Mouse (Mus musculus) spleen, adult 2 months (tissue): ENCODE results near the gene Tcf7l1. TPM values are rescaled to one million over a fixed set of nuclear protein-coding genes. Genes with fewer than 3 reads are reported as not detected.

Experiments
- DNase-seq, 2 experiments: peaks; one replicate each; pipeline versions ENCODE4 v3.0.0 to v3.0.0-alpha.2; 2012 to 2021; ENCODE audit warnings: low spot score in 2 of 2, low read depth in 1 of 2
- H3K27ac ChIP-seq: fragments of 200-500 bp; 2 replicates; pipeline ENCODE4 v1.5.1; 2012; ENCODE audit warnings: low read length, inconsistent platforms; ENCODE audit not compliant: insufficient read depth
- H3K27me3 ChIP-seq: fragments of 200-500 bp; 2 replicates; pipeline ENCODE4 v1.6.1; 2012; ENCODE audit warnings: mild to moderate bottlenecking, moderate library complexity, low read length, inconsistent platforms; ENCODE audit not compliant: control insufficient read depth, insufficient read depth
- H3K36me3 ChIP-seq: fragments of 200-500 bp; 2 replicates; pipeline ENCODE4 v1.6.1; 2012; ENCODE audit warnings: mild to moderate bottlenecking, low read length, inconsistent platforms; ENCODE audit not compliant: control insufficient read depth, insufficient read depth
- H3K4me1 ChIP-seq: fragments of 200-500 bp; 2 replicates; pipeline ENCODE4 v1.6.1; 2011; ENCODE audit warnings: inconsistent platforms; ENCODE audit not compliant: control insufficient read depth, insufficient read depth, insufficient read length
- H3K4me3 ChIP-seq: fragments of 200-500 bp; 2 replicates; pipeline ENCODE4 v1.5.1; 2011; ENCODE audit warnings: mild to moderate bottlenecking, inconsistent platforms; ENCODE audit not compliant: insufficient read depth, insufficient read length; ENCODE audit errors: extremely low read depth
- CTCF ChIP-seq: fragments of 200-500 bp; IDR thresholded peaks from 2 replicates; pipeline ENCODE4 v1.5.1; 2011; ENCODE audit warnings: mild to moderate bottlenecking, inconsistent platforms; ENCODE audit not compliant: insufficient read depth, insufficient read length, insufficient replicate concordance; ENCODE audit errors: extremely low read depth
- POLR2A ChIP-seq: fragments of 200-500 bp; IDR thresholded peaks from 2 replicates; pipeline ENCODE4 v1.6.1; 2011; ENCODE audit warnings: low read depth, low read length, inconsistent platforms
- WGBS: fragments of 180-500 bp; shearing (Covaris S2); methylation state at CpG from one replicate; pipeline ENCODE4 v1.1.7; 2018; 5-methylcytosine and 5-hydroxymethylcytosine counted together
- polyA plus RNA-seq: library from polyadenylated mRNA; depleted of rRNA; stranded (reverse); fragments of >200 nt; gene quantifications from 2 replicates; pipeline ENCODE4 v1.2.3, GENCODE M21; 2012

Tcf7l1 gene
- polyA plus RNA-seq, 1 experiment: 10.5 TPM

DNA sequence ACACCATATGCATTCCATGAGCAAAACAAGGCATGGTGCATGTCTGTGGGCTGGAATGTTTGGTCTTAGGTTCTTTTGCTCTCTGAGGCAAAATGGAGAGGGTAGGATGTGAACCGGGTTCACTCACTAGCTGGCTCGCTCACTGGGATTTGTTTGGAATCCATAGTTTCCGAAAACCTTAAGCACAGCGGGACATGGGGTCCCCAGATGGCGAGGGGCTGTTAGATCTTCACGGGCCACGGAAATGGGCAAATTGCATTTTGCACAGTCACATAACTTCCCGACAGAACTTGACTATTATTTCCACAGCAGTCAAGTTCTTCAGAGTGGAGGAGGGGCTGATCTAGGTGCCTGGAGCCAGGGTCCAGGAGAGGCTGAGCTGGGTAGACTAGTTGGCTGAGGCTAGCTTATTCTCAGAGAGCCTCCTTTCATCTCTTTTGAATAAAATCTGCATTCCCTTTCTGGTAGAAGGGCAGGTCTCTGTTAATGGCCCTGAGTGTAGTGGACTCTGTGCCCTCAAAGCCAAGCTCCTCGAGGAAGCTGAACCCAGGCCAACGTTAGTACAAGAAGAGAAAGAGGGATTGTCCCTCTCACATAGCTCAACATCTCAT, 78.1 kb downstream of the Tcf7l1 start:
- H3K27ac ChIP-seq: no peak overlapping the region
- no peaks in the 10 kb centered on the region; the same call in 1 of the 2 replicates for H3K27me3 ChIP-seq
- 75% methylated on average over 10 of the region's 10 CpGs for WGBS
- no peaks in the 10 kb centered on the region for H3K4me1 ChIP-seq
- DNase-seq: no peak
- H3K36me3 ChIP-seq: no peaks in the 10 kb centered on the region
- no peak overlapping the region for H3K4me3 ChIP-seq
- TF ChIP-seq POLR2A (no peak), CTCF (no peak)

DNA sequence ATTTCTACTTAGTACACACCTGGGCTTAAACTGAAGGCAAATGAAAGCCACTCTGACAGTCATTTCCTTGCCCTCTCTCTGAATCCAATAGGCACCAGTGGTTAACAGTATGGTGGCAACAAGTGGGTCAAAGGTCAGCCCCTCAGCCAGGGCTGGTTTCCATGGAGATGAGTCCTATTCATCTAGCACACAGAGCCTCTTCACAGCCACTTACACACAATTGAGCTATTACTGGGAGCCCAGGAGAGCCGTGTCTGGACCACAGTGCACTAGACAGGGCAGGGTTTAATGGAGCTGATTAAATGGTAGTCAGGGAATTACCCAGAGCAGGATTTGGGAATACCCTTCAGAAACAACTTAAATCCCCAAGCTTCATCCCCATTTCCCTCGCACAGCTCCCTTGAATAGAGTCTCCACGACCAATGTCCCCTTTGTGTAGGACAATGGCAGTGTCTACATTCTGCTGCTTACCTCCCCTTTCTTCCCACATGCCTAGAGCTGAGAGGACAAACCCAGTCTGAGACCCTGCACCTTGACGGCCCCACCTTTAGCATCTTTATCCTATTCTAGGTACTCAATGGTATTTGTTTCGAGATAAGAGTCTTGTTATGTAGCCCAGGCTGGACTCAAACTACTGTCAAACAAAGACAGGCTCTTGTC, 89.5 kb downstream of the Tcf7l1 start:
- 89% methylated on average over 5 of the region's 5 CpGs for WGBS
- Histone ChIP-seq H3K27ac (no peak overlapping the region), H3K36me3 (no peaks in the 10 kb centered on the region), H3K4me3 (no peak overlapping the region), H3K27me3 (no peaks in the 10 kb centered on the region), H3K4me1 (no peaks in the 10 kb centered on the region)
- TF ChIP-seq POLR2A (no peak), CTCF (no peak)
- DNase-seq: no peak

DNA sequence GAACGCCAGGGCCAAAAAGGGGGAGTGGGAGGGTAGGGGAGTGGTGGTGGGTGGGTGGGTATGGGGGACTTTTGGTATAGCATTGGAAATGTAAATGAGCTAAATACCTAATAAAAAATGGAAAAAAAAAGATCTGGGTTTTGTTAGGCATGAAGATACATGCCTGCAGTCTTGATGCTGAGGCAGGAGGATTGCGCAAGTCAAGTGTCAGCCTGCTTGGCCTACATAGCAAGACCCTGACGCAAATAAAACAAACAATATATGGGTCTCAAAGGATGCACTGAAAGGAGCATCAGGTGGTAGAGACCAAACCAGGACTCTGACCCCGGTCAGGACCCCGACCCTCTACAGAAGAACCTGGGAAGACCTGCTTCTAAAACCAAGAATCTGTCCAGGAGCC, 90.5 kb downstream of the Tcf7l1 start:
- no peak for DNase-seq
- Histone ChIP-seq H3K4me3 (no peak overlapping the region), H3K4me1 (no peaks in the 10 kb centered on the region), H3K27me3 (no peaks in the 10 kb centered on the region), H3K27ac (no peak overlapping the region), H3K36me3 (no peaks in the 10 kb centered on the region)
- TF ChIP-seq POLR2A (no peak), CTCF (no peak)
- WGBS: 92% methylated on average over 5 of the region's 5 CpGs

DNA sequence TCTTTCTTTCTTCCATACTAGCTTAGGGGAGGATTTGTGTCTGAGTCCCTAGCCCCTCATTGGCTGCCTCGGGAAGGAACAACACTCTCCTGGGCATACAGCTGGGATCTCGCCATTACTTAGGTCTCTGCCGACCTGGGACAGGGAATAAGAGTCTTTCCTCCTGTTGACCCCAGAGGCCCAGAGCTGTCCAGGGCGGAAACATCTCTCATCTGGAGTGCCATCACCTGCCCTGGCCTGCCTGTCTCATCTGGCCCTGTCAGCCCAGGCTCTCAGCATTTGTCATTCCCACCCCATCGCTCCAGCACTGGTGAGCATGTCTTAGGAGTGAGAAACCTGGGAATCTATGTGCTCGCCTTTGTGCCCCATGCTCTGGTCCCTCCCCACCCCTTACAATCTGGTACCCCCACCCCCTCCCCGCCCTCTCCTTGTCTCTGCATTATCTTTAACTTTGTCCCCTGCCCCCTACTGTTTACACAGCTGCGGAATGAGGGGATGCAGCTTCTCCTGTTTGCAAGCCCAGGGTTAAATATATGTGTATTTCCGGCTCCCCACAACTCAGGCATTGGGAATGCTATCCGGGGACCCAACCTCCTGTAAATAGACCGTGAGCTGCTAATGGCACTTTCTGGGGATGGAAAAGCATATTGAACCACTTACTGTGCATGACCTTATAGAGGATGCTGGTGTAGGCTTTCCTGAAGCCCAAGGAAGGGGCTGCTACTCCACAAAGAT, 92.3 kb downstream of the Tcf7l1 start:
- 84% methylated on average over 11 of the region's 11 CpGs for WGBS
- H3K36me3 ChIP-seq: no peaks in the 10 kb centered on the region
- H3K4me1 ChIP-seq: no peaks in the 10 kb centered on the region
- no peak overlapping the region for H3K27ac ChIP-seq
- H3K4me3 ChIP-seq: no peak overlapping the region
- TF ChIP-seq POLR2A: no peak
- no peak for TF ChIP-seq CTCF
- DNase-seq: no peak
- H3K27me3 ChIP-seq: no peaks in the 10 kb centered on the region

DNA sequence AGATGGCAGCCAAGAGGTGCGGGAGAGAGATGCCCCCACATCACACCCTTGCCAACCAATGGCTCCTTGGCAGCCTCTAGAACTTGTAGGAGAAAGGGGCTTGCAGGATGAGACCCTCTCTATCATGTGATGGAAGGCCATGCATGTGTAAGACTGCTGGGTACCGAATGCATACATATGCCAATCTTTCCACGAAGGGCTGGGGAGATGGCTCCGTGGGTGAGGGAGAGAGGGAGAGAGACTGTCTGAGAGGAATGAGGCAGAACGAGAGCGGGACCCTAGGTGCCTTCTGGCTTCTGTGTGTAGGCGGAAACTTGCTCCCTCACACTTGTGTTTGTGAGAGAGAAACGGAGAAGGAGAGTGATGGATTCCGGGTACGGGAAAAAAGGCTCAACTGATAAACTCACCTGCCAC, 94.3 kb downstream of the Tcf7l1 start:
- WGBS: 84% methylated on average over 10 of the region's 10 CpGs
- H3K27ac ChIP-seq: no peak overlapping the region
- TF ChIP-seq POLR2A: no peak
- no peaks in the 10 kb centered on the region for H3K27me3 ChIP-seq
- H3K36me3 ChIP-seq: no peaks in the 10 kb centered on the region
- no peaks in the 10 kb centered on the region for H3K4me1 ChIP-seq
- no peak for DNase-seq
- H3K4me3 ChIP-seq: no peak overlapping the region

DNA sequence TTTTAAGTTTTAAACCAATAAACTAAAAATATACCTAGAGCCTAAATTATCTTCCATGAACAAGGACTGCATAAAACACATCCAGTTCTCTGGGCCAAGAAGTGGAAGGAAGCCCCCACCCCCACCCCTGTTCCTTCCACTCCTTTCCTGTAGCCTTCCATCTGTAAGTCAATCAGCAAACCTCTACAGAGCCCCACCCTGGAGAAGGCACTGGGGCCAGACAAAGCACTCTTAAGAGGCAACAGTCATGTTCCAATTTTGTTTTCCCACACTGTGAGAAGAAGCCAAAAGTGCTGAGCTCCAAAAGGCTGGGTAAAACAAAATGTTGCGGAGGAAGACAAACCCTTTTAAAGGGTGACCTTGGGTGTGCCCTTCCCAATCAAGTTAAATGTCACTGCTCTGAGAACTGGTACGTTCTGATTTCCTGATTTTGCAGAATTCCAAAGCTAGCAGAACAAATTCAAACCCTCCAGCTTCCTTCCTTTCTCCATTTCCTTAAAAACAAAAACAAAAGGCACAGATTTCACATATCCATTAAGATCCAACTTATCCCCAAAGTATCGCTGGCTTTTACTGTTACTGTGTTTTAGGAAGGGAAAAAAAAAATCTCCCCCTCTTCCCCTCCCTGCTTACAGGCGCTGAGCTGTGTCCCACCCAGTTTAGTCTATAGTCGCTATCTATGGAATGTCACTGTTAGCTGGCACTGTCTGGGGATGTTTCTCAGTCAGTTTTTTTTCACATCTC, 94.8 kb downstream of the Tcf7l1 start:
- Histone ChIP-seq H3K27ac (no peak overlapping the region), H3K36me3 (no peaks in the 10 kb centered on the region), H3K4me1 (no peaks in the 10 kb centered on the region), H3K27me3 (no peaks in the 10 kb centered on the region), H3K4me3 (no peak overlapping the region)
- WGBS: 80% methylated on average over 5 of the region's 5 CpGs
- TF ChIP-seq CTCF (no peak), POLR2A (no peak)
- no peak for DNase-seq
